Mouse (Mus musculus) MEL (cell line): ENCODE data around the gene Nfix. TPM values are rescaled to one million over a fixed set of nuclear protein-coding genes. Genes with fewer than 3 reads are reported as not detected.
A peak's percentile ranks its signal among the peaks of the same experiment; 100 is the strongest.

ENCODE experiments used
- DNase-seq: peaks from one replicate; pipeline ENCODE4 v3.0.0; 2011; ENCODE audit warnings: low read depth, low spot score
- H3K27ac ChIP-seq: 2 replicates; pipeline ENCODE4 v1.5.1; 2012; ENCODE audit warnings: low read depth, mild to moderate bottlenecking, control low read depth, low read length, moderate library complexity; ENCODE audit not compliant: control insufficient read depth
- H3K27me3 ChIP-seq, 2 experiments: fragments of 150-350 bp in 1 of 2; sonication (generic) in 1 of 2; 2 replicates each; pipeline ENCODE4 v1.6.1; 2012; ENCODE audit warnings: low read length in 2 of 2, mild to moderate bottlenecking in 2 of 2, improper control_type of control experiment in 1 of 2, moderate library complexity in 1 of 2; ENCODE audit not compliant: insufficient read depth in 2 of 2, control insufficient read depth in 1 of 2
- H3K36me3 ChIP-seq, 2 experiments: 2 replicates each; pipeline ENCODE4 v1.6.1; 2012 to 2014; ENCODE audit warnings: low read length in 2 of 2, improper control_type of control experiment in 1 of 2, inconsistent platforms in 1 of 2, mild to moderate bottlenecking in 1 of 2; ENCODE audit not compliant: insufficient read depth in 2 of 2, control insufficient read depth in 1 of 2
- H3K4me1 ChIP-seq, 2 experiments: fragments of 150-350 bp in 1 of 2; sonication (generic) in 1 of 2; 2 replicates each; pipeline ENCODE4 v1.6.1; 2012; ENCODE audit warnings: low read length in 2 of 2, improper control_type of control experiment in 1 of 2, mild to moderate bottlenecking in 1 of 2; ENCODE audit not compliant: insufficient read depth in 2 of 2, control insufficient read depth in 1 of 2
- H3K4me3 ChIP-seq, 2 experiments: fragments of 150-350 bp in 1 of 2; sonication (generic) in 1 of 2; 2 replicates each; pipeline ENCODE4 v1.5.1; 2012; ENCODE audit warnings: low read depth in 2 of 2, low read length in 2 of 2, mild to moderate bottlenecking in 2 of 2, moderate library complexity in 2 of 2, control low read depth in 1 of 2, improper control_type of control experiment in 1 of 2; ENCODE audit not compliant: control insufficient read depth in 1 of 2, insufficient read depth in 1 of 2
- H3K79me2 ChIP-seq: 2 replicates; pipeline ENCODE4 v1.6.1; 2012; ENCODE audit warnings: mild to moderate bottlenecking, low read length, moderate library complexity; ENCODE audit not compliant: control insufficient read depth, poor library complexity, insufficient read depth
- H3K9ac ChIP-seq: 2 replicates; pipeline ENCODE4 v1.6.1; 2012; ENCODE audit warnings: low read depth, mild to moderate bottlenecking, control low read depth, low read length, moderate library complexity; ENCODE audit not compliant: control insufficient read depth, poor library complexity, severe bottlenecking
- H3K9me3 ChIP-seq: fragments of 150-350 bp; sonication (generic); replicated peaks from 2 replicates; pipeline ENCODE4 v1.6.1; 2012; ENCODE audit warnings: mild to moderate bottlenecking, low read length, improper control_type of control experiment, moderate library complexity; ENCODE audit not compliant: insufficient read depth
- CHD1 ChIP-seq: IDR thresholded peaks from 2 replicates; pipeline ENCODE4 v1.6.1; 2012; ENCODE audit warnings: low read depth, mild to moderate bottlenecking, inconsistent platforms, low read length, improper control_type of control experiment
- CTCF ChIP-seq, 3 experiments: IDR thresholded peaks in 2 of 3; conservative IDR thresholded peaks in 1 of 3; 2 replicates each; pipeline ENCODE4 v1.5.1; 2011 to 2012; ENCODE audit warnings: low read length in 3 of 3, low read depth in 2 of 3, mild to moderate bottlenecking in 2 of 3, improper control_type of control experiment in 1 of 3, inconsistent platforms in 1 of 3, mixed read lengths in 1 of 3, moderate library complexity in 1 of 3; ENCODE audit not compliant: control insufficient read depth in 1 of 3, insufficient read depth in 1 of 3, poor library complexity in 1 of 3, severe bottlenecking in 1 of 3
- E2F4 ChIP-seq: IDR thresholded peaks from 2 replicates; pipeline ENCODE4 v1.6.1; 2011; ENCODE audit warnings: low read depth, low read length, improper control_type of control experiment, borderline replicate concordance
- ELF1 ChIP-seq: IDR thresholded peaks from 2 replicates; pipeline ENCODE4 v1.6.1; 2014; ENCODE audit warnings: low read depth, mild to moderate bottlenecking, inconsistent platforms, low read length, improper control_type of control experiment, moderate library complexity
- EP300 ChIP-seq, 2 experiments: IDR thresholded peaks; 2 replicates each; pipeline ENCODE4 v1.6.1; 2011; ENCODE audit warnings: improper control_type of control experiment in 2 of 2, low read length in 2 of 2, low read depth in 1 of 2, mild to moderate bottlenecking in 1 of 2
- ETS1 ChIP-seq: IDR thresholded peaks from 2 replicates; pipeline ENCODE4 v1.6.1; 2012; ENCODE audit warnings: low read depth, mild to moderate bottlenecking, inconsistent platforms, low read length, improper control_type of control experiment, moderate library complexity
- GATA1 ChIP-seq: IDR thresholded peaks from 2 replicates; pipeline ENCODE4 v1.6.1; 2011; ENCODE audit warnings: low read depth, low read length, improper control_type of control experiment
- HCFC1 ChIP-seq: IDR thresholded peaks from 2 replicates; pipeline ENCODE4 v1.6.1; 2012; ENCODE audit warnings: low read depth, mild to moderate bottlenecking, inconsistent platforms, low read length, improper control_type of control experiment, moderate library complexity
- JUND ChIP-seq: IDR thresholded peaks from 2 replicates; pipeline ENCODE4 v1.6.1; 2011; ENCODE audit warnings: low read depth, mild to moderate bottlenecking, improper control_type of control experiment, low read length
- KAT2A ChIP-seq: conservative IDR thresholded peaks from 2 replicates; pipeline ENCODE4 v1.6.1; 2012; ENCODE audit warnings: low read depth, low read length, improper control_type of control experiment, inconsistent platforms
- MAFK ChIP-seq: IDR thresholded peaks from 2 replicates; pipeline ENCODE4 v1.6.1; 2011; ENCODE audit warnings: low read depth, mild to moderate bottlenecking, low read length, improper control_type of control experiment, borderline replicate concordance
- MAX ChIP-seq: IDR thresholded peaks from 2 replicates; pipeline ENCODE4 v1.6.1; 2011; ENCODE audit warnings: low read length, improper control_type of control experiment
- MAZ ChIP-seq: IDR thresholded peaks from 2 replicates; pipeline ENCODE4 v1.6.1; 2012; ENCODE audit warnings: low read depth, mild to moderate bottlenecking, inconsistent platforms, low read length, improper control_type of control experiment
- MEF2A ChIP-seq: IDR thresholded peaks from 2 replicates; pipeline ENCODE4 v1.6.1; 2014; ENCODE audit warnings: low read depth, mild to moderate bottlenecking, inconsistent platforms, low read length, improper control_type of control experiment; ENCODE audit not compliant: poor library complexity, insufficient replicate concordance, severe bottlenecking; ENCODE audit errors: extremely low read depth
- MXI1 ChIP-seq: IDR thresholded peaks from 2 replicates; pipeline ENCODE4 v1.6.1; 2011; ENCODE audit warnings: mild to moderate bottlenecking, low read depth, low read length, improper control_type of control experiment
- MYB ChIP-seq: IDR thresholded peaks from 2 replicates; pipeline ENCODE4 v1.6.1; 2011; ENCODE audit warnings: mild to moderate bottlenecking, low read depth, low read length, improper control_type of control experiment
- MYC ChIP-seq: IDR thresholded peaks from 2 replicates; pipeline ENCODE4 v1.6.1; 2011; ENCODE audit warnings: low read depth, mild to moderate bottlenecking, low read length, improper control_type of control experiment, moderate library complexity
- NELFE ChIP-seq: IDR thresholded peaks from 2 replicates; pipeline ENCODE4 v1.6.1; 2011; ENCODE audit warnings: low read depth, low read length, improper control_type of control experiment
- NRF1 ChIP-seq: IDR thresholded peaks from 2 replicates; pipeline ENCODE4 v1.6.1; 2014; ENCODE audit warnings: low read depth, mild to moderate bottlenecking, inconsistent platforms, low read length, improper control_type of control experiment, moderate library complexity; ENCODE audit not compliant: poor library complexity, insufficient read depth, severe bottlenecking
- POLR2A ChIP-seq, 2 experiments: IDR thresholded peaks; 2 replicates each; pipeline ENCODE4 v1.6.1; 2011 to 2012; ENCODE audit warnings: low read length in 2 of 2, mild to moderate bottlenecking in 2 of 2, control low read depth in 1 of 2, improper control_type of control experiment in 1 of 2, low read depth in 1 of 2, moderate library complexity in 1 of 2; ENCODE audit not compliant: control insufficient read depth in 1 of 2, insufficient read depth in 1 of 2, poor library complexity in 1 of 2
- POLR2AphosphoS2 ChIP-seq: IDR thresholded peaks from 2 replicates; pipeline ENCODE4 v1.6.1; 2011; ENCODE audit warnings: low read length, improper control_type of control experiment
- POLR2AphosphoS5 ChIP-seq: IDR thresholded peaks from 2 replicates; pipeline ENCODE4 v1.6.1; 2012; ENCODE audit warnings: low read depth, borderline replicate concordance, mild to moderate bottlenecking, inconsistent platforms, low read length, moderate library complexity, mixed read lengths
- SIN3A ChIP-seq: IDR thresholded peaks from 2 replicates; pipeline ENCODE4 v1.6.1; 2012; ENCODE audit warnings: low read length, improper control_type of control experiment, inconsistent platforms
- TBP ChIP-seq: IDR thresholded peaks from 2 replicates; pipeline ENCODE4 v1.8.0; 2011; ENCODE audit warnings: low read depth, low read length, improper control_type of control experiment
- TCF12 ChIP-seq: IDR thresholded peaks from 2 replicates; pipeline ENCODE4 v1.6.1; 2014; ENCODE audit warnings: low read depth, mild to moderate bottlenecking, inconsistent platforms, low read length, improper control_type of control experiment, moderate library complexity
- USF2 ChIP-seq, 2 experiments: IDR thresholded peaks; 2 replicates each; pipeline ENCODE4 v1.6.1; 2011 to 2012; ENCODE audit warnings: improper control_type of control experiment in 2 of 2, low read length in 2 of 2, borderline replicate concordance in 1 of 2, inconsistent platforms in 1 of 2, low read depth in 1 of 2, mild to moderate bottlenecking in 1 of 2; ENCODE audit not compliant: insufficient read depth in 1 of 2
- ZKSCAN1 ChIP-seq: IDR thresholded peaks from 2 replicates; pipeline ENCODE4 v1.6.1; 2012; ENCODE audit warnings: low read depth, mild to moderate bottlenecking, inconsistent platforms, low read length, improper control_type of control experiment, moderate library complexity
- ZMIZ1 ChIP-seq: IDR thresholded peaks from 2 replicates; pipeline ENCODE4 v1.6.1; 2012; ENCODE audit warnings: low read depth, mild to moderate bottlenecking, inconsistent platforms, low read length, improper control_type of control experiment, moderate library complexity
- polyA plus RNA-seq, 2 experiments: library from polyadenylated mRNA; stranded (reverse) in 1 of 2; unstranded in 1 of 2; fragments of >175 nt in 1 of 2; fragments of >200 nt in 1 of 2; gene quantifications; 2 replicates each; pipeline versions ENCODE4 v1.2.1 to v1.2.4; 2012; ENCODE audit warnings: low replicate concordance in 2 of 2, low read depth in 1 of 2; ENCODE audit not compliant: insufficient read length in 2 of 2, insufficient read depth in 1 of 2, missing spikeins in 1 of 2
- total RNA-seq: library from RNA; depleted of rRNA; stranded (reverse); fragments of 300-350 nt; gene quantifications from 2 replicates; pipeline ENCODE4 v1.2.3, GENCODE M21; 2012

The Nfix gene
- total and polyA plus RNA-seq, 3 experiments = 14.4 to 29.1 TPM; not detected in 1

DNA sequence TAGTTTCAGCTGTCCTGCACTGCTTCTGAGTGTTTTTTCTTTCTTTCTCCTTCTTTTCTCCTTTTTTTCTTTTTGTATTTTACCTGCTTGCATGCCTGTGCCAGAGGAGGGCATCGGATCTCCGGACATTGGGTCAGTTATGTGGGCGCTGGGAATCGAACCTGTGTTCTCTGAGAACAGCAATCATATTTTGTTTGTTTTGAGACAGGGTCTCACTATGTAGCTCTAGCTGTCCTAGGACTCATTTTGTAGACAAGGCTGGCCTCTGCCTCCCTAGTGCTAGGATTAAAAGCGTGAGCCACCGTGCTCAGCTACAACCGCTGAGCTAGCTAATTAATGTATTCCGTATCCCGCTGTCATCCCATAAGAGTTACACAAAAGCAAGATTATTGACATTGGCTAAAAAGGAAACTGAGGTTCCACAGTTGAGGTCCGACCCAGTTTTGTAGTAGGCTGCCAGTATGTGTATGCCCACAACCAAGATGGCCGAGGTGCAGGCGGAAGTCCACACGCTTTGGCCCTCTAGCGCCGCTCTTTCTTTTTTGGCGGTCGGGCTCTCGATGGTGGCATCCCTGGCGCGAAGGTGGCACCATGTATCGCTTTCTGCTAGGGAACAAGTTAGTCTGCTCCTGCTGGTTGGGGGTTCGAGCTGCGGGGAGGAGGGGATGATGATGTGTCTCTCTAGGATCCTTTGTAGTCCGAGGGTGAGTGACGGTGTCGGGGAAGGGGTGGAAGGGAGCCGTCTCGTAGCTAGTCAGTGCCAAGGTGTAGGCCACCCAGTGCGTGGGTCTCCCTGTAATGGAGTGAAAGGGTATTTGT is 135.4 kb downstream of the Nfix start:
- Histone ChIP-seq H3K36me3 (peaks cover 0 to 15% of the 10 kb centered on the region in 2 experiments; a peak in 2 of 4 replicates), H3K4me3 (peak overlapping the region; percentile 58 to 84), H3K4me1 (peaks cover 0 to 22% of the 10 kb centered on the region in 2 experiments; a peak in 2 of 4 replicates), H3K9ac (peak overlapping the region; percentile 95), H3K79me2 (peaks cover 52% of the 10 kb centered on the region), H3K9me3 (no peaks in the 10 kb centered on the region), H3K27ac (peak overlapping the region; percentile 97), H3K27me3 (no peaks in the 10 kb centered on the region)
- TF ChIP-seq GATA1 (no peak), KAT2A (peak; percentile 85), POLR2AphosphoS5 (no peak), MEF2A (no peak), POLR2A (IDR thresholded peaks at IDR 0.05; ENCODE audit: control insufficient read depth in 1 of 2, insufficient read depth in 1 of 2, low read depth in 1 of 2, low read length in 2 of 2, poor library complexity in 1 of 2) (peak; percentile 69 to 71; a peak in 3 of 4 replicates), POLR2AphosphoS2 (peak; percentile 72), MAX (peak; percentile 70), TCF12 (peak; percentile 69), JUND (no peak), MAFK (no peak), NRF1 (0 out of 2 replicates have a peak, but pooled peaks have one; percentile 38), MYB (no peak), MAZ (0 out of 2 replicates have a peak, but pooled peaks have one; percentile 30), ETS1 (peak; percentile 39; the same call in 1 of the 2 replicates), NELFE (peak; percentile 79), MYC (peak; percentile 69; the same call in 1 of the 2 replicates), TBP (peak; percentile 66), CHD1 (peak; percentile 86; the same call in 1 of the 2 replicates), ZKSCAN1 (no peak), CTCF (IDR thresholded peaks at IDR 0.05 in 2 of 3, conservative IDR thresholded peaks at IDR 0.05 in 1 of 3; ENCODE audit: control insufficient read depth in 1 of 3, insufficient read depth in 1 of 3, low read depth in 2 of 3, low read length in 3 of 3, poor library complexity in 1 of 3, severe bottlenecking in 1 of 3) (peak in 2 of 3 experiments; percentile 20 to 36; a peak in 3 of 6 replicates), MXI1 (peak; percentile 70), ZMIZ1 (no peak; the same call in none of the 2 replicates), EP300 (IDR thresholded peaks at IDR 0.05; ENCODE audit: low read depth in 1 of 2, low read length in 2 of 2) (0 out of 4 replicates have a peak, but pooled peaks of 1 of the 2 experiments have one; percentile 34), E2F4 (peak; percentile 86; the same call in 1 of the 2 replicates), USF2 (IDR thresholded peaks at IDR 0.05; ENCODE audit: borderline replicate concordance in 1 of 2, insufficient read depth in 1 of 2, low read depth in 1 of 2, low read length in 2 of 2) (no peak), SIN3A (peak; percentile 91), HCFC1 (peak; percentile 98), ELF1 (peak; percentile 74)
- peak; percentile 91 for DNase-seq
